Mouse (Mus musculus) cerebral cortex, adult 2 months (tissue): Measurements from ENCODE around the gene Med9.

Source experiments
- WGBS: fragments of 180-500 bp; shearing (Covaris S2); methylation state at CpG from one replicate; pipeline ENCODE4 v1.1.7; 2018; 5-methylcytosine and 5-hydroxymethylcytosine counted together

The Med9 gene

GRCm38 (mm10) chr11:59948401-59948767 lies 378 bp downstream of the Med9 start:
- 2% methylated on average over 16 of the region's 16 CpGs for WGBS

- 86% methylated on average over 14 of the region's 14 CpGs for WGBS
These were observed 4.9 kb downstream of the Med9 start for GRCm38 (mm10) chr11:59952892-59953291.

DNA sequence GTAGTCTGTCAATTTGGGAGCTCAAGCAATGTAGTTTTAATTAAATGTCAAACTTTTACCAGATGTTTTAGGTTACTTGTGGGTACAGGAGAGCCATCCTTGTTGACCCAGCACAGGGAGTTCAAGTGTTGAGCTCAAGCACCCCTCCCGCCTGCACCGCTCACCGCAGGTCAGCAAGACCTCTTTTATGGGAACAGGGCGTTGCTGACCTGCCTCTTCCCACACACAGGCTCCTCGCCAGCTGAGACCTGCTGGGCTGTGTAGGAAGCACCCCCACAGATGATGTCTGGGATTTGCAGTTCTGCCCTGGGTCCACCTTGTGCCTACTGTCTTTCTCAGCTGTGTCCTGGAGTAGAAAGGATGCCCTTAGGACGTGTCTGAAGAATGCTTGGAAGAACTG lies 8.7 kb downstream of the Med9 start:
- 67% methylated on average over 6 of the region's 6 CpGs for WGBS

DNA sequence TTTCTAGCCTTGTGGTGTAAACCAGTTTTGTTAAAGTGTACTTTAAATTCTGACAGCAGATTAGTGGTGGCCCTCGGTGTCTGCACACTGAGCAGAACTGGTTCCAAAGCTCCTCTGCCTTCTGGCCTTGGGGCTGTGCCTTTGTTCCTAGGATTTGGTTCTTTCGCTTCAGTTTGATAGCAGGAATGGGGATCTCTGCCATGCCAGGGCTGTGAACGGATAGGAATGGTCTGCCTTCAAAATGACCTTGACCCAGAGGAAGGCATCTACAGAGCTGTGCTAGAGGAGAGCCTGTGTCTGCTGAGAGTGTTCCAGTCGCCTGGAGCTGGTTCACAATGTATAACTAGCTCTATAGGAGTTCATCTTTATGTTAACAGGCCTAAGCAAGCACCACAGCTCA lies 11.4 kb downstream of the Med9 start:
- WGBS: 76% methylated on average over 4 of the region's 4 CpGs

- WGBS: 69% methylated on average over 20 of the region's 20 CpGs
These were observed 12.7 kb downstream of the Med9 start for GRCm38 (mm10) chr11:59960476-59961337.

- 79% methylated on average over 9 of the region's 9 CpGs for WGBS
These were observed 13.4 kb downstream of the Med9 start for GRCm38 (mm10) chr11:59961338-59961875.

DNA sequence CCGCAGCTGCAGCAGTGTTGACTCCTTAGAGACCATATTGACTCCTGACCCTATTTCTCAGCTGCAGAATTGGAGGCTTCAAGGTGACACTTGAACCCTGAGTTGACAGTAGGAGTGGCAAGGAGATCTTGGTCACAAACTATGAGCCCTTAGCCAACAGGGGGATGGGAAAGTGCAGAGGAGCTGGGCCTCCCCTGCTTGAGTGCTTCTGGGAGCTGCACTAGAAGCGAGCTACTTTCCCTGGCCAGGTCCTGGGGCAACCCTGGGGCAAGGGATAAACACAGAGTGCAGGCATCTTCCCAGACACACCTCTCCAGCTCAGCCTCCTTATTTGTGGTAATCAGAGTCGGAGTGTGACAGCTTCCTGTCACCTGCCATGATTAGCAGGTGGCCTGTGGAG lies 14.6 kb downstream of the Med9 start:
- 86% methylated on average over 3 of the region's 3 CpGs for WGBS

- WGBS: 17% methylated on average over 34 of the region's 34 CpGs
These were observed 15.6 kb downstream of the Med9 start for GRCm38 (mm10) chr11:59963364-59964162.

DNA sequence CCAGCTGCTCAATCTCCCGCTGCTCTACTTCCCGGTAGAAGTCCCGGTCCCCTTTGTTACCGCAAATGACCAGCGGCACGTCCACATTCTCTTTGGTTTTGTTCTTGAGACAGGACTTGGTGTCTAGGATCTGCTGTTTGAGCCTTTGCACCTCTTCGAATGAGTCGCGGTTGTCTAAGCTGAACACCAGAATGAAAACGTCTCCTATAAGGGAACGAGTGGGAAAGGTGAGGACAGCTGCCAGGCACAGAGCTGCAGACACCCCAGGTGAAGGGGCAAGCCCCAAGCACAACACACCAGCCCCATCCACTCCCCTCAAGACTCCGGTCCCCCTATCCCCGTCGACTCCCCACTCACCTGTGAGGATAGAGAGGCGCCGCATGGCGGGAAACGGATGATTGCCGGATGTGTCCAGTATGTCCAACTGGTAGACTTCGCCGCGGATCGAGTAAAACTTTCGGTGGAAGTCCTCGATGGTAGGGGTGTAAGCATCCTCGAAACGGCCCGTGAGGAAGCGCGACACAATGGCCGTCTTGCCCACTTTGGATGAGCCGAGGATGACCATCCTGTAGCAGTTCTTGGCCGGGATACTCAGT lies 16.3 kb downstream of the Med9 start:
- WGBS: 2% methylated on average over 33 of the region's 33 CpGs

DNA sequence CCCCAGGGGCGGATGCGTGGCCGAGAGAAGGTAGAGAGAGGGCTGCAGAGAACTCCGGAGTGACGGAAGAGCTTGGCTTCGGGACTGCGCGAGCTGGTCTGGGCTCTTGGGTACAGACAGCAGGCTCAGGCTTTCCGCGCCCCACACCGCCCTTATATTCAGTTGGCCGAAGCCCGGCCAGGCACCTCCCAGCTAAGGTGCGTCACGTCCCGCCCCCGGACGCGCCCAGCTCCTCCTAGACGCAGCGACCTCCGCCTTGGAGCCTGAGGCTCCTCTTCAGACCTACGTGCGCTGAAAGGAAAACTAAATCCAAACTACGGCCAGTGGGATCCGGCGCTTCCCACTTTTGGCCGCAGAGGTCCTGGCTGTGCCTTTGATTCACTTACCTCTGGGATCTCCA lies 16.8 kb downstream of the Med9 start, which contains the start of gene Rasd1:
Gene Rasd1, minus strand, starts transcription at position 127 of the 400 bp plus-strand sequence.
- WGBS: 1% methylated on average over 28 of the region's 28 CpGs

DNA sequence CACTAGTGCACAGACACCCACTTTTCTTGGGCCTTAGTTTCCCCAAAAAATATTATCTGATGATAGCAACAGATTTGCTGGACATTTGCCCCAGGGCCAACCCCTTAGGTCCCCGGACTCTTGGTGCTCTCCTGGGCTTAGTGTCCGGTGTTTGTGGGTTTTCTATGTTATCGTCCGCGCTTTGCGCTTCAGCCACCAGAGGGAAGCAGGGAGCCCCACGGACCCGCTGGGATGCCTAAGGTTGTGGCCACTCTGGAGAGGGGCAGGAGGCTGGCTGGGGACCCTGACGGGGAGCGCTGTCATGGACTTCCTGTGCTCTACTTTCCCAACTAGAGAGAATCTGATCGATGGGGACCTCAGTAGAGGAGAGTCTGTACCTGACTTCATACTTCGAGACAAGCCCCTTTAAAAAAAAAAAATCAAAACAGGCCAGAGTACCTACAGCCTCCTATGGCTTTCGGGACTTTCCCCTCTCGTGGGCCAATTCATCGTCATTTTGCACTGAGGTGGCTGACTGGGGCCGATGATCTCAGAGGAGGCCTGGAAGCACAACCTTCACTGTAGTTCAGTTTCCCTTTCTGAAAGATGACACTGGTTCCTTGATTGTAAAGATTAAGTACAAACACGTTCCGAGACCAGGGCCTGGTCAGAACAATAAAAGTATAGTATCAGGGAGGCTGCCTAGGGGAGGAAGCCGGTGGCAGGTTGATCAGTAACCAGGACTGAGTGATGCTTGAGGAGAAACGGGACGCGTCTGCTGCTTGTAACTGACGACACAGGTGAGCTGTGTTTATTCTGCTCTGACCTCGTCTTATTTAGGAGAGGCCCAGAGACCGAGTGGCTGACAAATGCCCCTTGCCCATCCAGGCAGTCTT lies 17.5 kb downstream of the Med9 start:
- 38% methylated on average over 25 of the region's 25 CpGs for WGBS

GRCm38 (mm10) chr11:59966102-59966483 lies 18.1 kb downstream of the Med9 start:
- WGBS: 59% methylated on average over 4 of the region's 4 CpGs

DNA sequence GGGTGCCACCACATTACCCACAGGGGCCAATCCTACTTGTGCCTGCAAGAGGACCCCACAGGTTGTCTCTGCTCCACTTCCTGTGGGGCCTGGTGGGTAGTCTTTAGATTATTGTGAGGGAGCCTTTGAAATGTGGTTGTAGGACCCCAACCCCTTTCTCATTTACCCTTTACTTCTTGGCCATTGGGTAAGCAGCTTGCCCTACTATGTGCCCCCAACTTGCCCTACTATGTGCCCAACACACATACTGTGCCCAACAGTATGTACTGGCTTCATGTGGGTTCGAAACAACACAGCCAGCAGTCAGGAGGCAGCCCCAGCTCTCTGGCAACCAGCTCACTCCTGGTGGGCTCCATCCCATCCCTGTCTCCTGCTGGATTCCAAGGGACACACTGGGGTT lies 19.8 kb downstream of the Med9 start:
- 83% methylated on average over 1 of the region's 1 CpGs for WGBS

DNA sequence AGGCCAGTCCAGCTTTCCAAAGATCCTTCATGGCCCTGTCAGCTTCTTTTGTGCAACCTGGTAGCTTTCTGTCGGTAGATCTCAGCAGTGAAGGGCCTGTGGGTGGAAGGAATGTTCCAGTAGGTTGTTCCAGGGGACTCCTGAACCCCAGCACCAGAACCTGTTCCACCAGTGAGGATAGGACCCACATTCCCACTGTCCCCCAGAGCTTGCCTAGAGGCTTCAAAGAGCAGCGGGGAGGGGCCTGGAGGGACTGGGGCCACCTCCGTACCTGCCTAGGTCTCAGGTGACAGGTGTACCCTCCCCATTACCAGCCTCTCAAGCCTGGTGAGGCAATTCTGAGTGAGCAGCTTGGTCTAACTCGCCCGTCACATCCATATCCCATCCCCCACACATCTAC lies 22.8 kb downstream of the Med9 start:
- 82% methylated on average over 5 of the region's 5 CpGs for WGBS

- WGBS: 75% methylated on average over 2 of the region's 2 CpGs
These were observed 23.7 kb downstream of the Med9 start for GRCm38 (mm10) chr11:59971691-59972090.

- 89% methylated on average over 5 of the region's 5 CpGs for WGBS
These were observed 25.4 kb downstream of the Med9 start for GRCm38 (mm10) chr11:59973389-59973788.

DNA sequence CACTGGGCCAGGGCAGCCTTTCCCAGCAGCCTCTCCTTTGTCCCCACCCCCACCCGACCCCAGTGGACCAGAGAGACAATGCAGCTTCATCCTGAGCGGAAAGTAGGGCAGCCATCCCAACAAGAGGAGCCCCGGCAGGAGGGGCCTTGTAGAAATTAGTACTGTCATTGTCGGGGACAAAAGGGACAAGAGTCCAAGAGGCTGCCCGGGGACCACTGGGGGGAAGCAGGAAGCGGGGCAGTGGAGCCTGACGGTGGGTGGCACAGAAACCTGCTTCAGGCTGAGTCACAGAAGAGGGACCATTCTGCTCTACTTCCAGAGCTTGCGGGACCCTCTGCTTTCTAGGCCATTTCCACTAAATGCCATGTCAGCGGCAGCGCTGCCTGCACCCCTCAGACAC lies 27.2 kb downstream of the Med9 start:
- 60% methylated on average over 10 of the region's 10 CpGs for WGBS

GRCm38 (mm10) chr11:59977831-59978230 lies 29.8 kb downstream of the Med9 start:
- 86% methylated on average over 5 of the region's 5 CpGs for WGBS

GRCm38 (mm10) chr11:59989406-59989805 lies 41.4 kb downstream of the Med9 start:
- WGBS: 66% methylated on average over 1 of the region's 1 CpGs

GRCm38 (mm10) chr11:59991365-59991764 lies 43.4 kb downstream of the Med9 start:
- 80% methylated on average over 8 of the region's 8 CpGs for WGBS

DNA sequence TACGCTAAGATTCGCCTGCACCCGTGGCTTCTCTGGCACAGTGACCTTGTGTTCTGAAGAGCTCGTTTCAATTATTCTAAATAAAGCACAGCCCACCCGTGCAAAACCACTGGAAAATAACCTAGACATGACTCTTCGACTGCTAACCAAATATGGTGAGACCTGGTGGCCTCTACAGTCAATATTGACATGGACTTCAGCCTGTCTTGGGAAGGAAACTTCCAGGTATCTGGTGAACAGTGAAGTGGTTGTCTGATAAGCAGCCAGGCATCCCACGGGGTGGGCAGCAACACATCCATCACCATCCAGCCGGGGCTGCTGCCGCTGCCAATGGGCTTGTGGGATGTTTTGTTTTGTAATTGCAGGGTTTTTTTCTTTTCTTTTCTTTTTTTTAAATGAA lies 46.3 kb downstream of the Med9 start:
- 84% methylated on average over 9 of the region's 9 CpGs for WGBS
